Mouse (Mus musculus) left cerebral cortex, adult 8-10 months (tissue): ENCODE measurements around the gene Olfr1361. TPM values are rescaled to one million over a fixed set of nuclear protein-coding genes. Genes with fewer than 3 reads are reported as not detected.

ENCODE experiments used
- DNase-seq, 2 experiments: peaks; one replicate each; pipeline ENCODE4 v3.0.0; 2022; ENCODE audit warnings: low spot score in 2 of 2
- total RNA-seq, 4 experiments: library from RNA; stranded (reverse); gene quantifications; 2 replicates each; pipeline ENCODE4 v1.2.4; 2022

Olfr1361 gene
- total RNA-seq: not detected

DNA sequence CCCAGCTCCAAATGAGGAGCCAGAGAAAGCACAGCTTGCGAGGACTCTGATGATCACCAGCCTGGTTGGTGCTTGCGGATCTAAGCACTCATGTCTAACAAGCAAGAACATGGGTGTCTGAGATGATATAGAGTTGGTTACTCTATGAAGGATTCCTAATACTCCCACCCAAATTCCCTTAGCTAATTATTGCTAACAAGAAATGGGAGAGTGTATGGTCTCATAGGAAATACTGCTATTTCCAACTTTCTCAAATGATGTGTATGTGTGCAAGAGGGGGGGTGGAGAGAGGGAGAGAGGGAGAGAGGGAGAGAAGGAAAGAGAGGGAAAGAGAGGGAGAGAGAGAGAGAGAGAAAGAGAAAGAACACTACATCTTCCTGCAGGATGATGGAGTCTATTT is at the start of gene Olfr1361:
Olfr1361 (minus strand) TSS at position 101 of the 400 bp plus-strand sequence.
- no peak for DNase-seq

DNA sequence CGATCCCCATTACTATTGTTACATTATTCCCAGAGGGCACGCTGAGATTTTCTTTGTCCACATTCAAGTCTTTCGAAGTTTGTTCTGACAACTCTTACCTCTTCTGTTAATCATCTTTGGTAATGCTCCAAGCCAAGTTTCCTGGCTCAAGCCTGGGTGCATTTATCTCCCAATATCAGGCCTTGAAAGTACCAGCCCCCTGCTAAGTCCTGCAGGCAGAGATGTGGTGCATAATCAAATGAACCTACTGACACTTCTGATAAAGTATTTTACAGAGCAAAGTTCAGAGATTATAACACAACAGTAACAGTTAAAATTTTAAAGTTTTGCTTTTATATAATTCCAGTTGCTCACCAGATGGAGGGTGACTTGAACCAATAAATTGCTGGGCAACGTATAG is 48.5 kb upstream of the Olfr1361 start:
- no peak for DNase-seq

DNA sequence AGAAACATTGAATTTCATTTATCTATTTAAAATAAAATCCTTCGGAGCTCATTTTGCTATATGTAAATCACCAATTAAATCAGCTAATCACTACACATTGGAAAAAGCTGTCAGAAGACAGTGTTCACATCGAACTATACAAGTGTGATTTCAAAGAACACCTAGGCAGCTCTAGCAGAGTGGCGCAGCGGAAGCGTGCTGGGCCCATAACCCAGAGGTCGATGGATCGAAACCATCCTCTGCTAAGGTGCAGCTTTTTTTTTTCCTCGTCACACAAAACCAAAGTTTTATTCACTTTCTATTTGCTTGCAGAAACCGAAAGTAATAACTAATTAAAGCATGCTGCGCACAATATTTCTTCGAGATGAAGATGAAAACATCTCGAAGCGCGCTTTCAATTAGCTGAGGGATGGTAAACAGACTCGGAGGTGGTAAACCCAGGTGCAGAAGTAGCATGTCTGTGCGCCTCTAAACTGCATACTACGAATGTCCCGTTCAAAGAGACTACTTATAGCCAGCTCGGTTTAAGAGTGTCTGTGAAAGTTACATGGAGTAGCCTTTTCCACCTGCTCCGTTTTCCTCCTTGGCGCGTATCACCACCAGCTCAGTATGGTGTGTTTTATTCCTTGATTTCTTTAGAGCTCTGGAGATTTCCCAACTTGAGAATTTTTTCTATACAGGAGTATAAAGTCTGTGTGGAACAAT is 47.8 kb upstream of the Olfr1361 start:
- DNase-seq: peak; percentile 52 to 89

DNA sequence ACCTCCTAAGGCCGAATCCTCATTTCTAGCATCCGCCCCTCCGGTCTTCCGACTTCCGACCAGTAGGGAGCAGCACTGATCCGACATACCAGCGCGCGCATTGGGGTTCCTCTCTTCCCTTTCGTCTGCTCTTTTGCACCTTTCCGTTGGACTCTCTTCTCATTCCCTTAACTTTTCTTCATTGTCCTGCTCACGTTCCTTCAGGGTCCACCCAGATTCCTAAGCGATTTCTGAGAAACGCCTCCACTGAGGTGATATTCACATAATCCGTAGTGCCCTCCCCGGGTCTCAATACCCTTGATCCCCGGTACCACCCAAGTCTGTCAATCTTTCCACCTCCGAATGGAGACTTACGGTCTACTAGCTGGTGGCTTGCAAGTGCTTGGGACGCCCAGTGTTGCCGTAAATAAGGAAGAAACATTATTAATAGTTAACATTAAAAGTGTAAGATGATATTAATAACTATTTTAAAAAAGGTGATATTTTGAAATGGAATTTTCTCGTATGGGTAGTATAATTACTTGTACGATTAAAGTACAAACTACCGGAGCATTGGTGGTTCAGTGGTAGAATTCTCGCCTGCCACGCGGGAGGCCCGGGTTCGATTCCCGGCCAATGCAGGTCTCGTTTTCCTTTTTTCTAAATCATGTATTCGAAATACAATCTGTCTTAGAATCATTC is 47.0 kb upstream of the Olfr1361 start:
- DNase-seq: peak; percentile 72 to 85

DNA sequence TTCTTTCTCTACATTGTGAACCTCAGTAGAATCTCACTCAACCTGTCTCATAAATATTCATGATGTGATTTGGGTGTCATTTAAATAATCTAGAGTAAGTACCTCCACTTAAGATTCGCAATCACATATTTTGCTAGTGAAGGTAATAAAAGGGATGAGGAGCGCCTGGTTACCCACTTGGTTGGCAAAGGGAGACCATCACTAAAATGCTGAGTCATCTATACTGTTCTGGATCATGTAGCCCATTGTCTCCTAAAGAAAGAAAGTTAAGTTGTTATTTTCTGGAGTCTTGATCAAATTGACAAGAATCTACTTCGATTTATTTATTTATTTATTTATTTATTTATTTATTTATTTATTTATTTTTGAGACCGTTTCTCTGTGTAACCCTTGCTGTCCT is 43.5 kb upstream of the Olfr1361 start:
- DNase-seq: no peak

DNA sequence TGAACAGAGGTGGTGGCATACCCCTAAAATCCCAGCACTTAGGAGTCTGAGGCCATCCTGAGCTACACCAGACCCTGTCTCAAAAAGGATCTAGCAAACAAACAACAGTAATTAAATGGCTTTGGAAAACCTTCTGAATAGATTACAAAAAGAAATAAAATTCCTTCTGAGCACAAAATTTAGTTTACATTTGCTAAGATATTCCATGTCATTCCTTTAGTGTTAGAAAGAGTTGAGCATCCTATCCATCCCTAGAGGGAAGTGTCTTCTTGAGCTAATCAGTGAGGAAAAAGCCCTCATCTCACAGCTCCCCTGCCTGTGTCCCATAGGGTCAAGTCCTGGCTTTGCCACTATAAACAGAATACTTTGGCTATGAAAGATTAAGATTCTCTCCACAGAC is 34.6 kb upstream of the Olfr1361 start, which contains the start of gene Olfr1359:
Olfr1359 (plus strand) TSS at position 301 of the 400 bp plus-strand sequence.
- DNase-seq: no peak

DNA sequence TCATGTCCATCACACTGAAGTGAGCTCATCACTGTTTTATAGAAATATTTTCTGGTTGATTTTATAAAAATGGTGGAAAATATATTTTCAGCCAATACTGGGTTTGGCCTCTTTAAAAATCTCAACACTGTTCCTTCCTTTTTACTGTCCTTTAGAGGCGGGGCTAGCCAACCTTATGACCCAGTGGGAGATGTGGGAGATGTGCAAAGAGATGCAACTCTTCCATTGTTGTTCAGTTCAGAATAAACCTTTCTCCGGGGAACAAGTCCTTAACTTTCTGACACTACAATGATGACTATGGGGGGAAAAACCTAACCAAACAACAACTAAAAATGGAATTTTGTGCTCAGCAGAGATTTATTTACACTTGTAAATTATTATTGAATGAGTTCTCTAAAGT is 14.1 kb upstream of the Olfr1361 start, which contains the start of gene Olfr1360:
Olfr1360 (minus strand) TSS at position 101 of the 400 bp plus-strand sequence.
- DNase-seq: no peak

DNA sequence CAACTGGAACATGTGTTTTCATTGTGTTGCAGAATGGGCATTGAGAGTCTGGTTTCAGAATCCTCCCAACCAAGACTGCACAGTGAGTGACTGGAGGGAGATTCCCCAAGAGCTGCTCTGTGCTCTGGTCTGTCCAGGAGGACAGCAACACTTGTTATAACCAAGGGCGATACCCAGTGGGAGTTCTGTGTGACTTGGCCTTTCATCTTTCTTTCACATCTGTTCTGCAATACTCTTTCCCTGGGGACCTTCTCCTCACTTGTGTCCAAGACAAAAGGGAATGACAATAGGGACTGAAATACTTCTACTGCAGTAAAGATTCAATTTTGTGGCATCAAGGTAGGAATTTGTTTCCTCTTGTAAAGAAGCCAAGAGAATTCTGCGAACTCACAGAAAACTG is 20.8 kb downstream of the Olfr1361 start, which contains the start of gene Olfr11:
Olfr11 (minus strand) TSS at position 101 of the 400 bp plus-strand sequence.
- no peak for DNase-seq

DNA sequence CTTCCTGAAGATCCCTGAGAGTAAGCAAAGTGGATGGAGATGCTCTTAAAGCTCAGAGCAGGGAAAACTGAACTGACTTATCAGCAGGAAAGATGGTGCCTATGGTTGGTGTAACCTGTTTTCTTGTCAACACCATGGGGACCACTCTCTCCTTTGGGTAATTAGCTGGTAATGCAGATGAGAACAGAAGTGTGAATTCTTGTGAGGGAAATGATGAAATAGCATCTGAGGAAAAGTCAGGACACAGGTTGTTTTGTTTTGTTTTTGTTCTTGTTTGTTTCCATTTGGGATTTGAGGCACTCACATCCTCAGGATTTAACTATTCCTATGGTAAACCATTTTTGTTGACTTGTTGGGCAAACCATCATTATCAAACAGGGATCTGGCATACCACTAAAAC is 49.3 kb downstream of the Olfr1361 start, which contains the start of gene Olfr1362:
Olfr1362 (minus strand) TSS at position 101 of the 400 bp plus-strand sequence.
- no peak for DNase-seq

Other genes starting within 250 kb of the Olfr1361 start
- gene Pgbd1, start 222.3 kb downstream of the Olfr1361 start, total RNA-seq: 1 to 10 TPM; 1.4 to 1.9 (median 1.6) TPM
- gene Zscan26, start 209.7 kb downstream of the Olfr1361 start, total RNA-seq: 10 to 100 TPM; 52.1 to 59.4 (median 55.5) TPM
- gene Nkapl, start 194.9 kb downstream of the Olfr1361 start, total RNA-seq: 1 to 10 TPM in 2 of 4 experiments, under 1 TPM in 2; 0.59 to 1.5 (median 0.84) TPM
- gene Zkscan4, start 184.5 kb downstream of the Olfr1361 start, total RNA-seq: 1 to 10 TPM; 5.1 to 6.2 (median 5.8) TPM
- not detected for gene Gm10065, start 183.9 kb downstream of the Olfr1361 start, total RNA-seq
- 10 to 100 TPM; 15.4 to 22.7 (median 19.3) TPM for gene AK157302, start 168.2 kb downstream of the Olfr1361 start, total RNA-seq
- 10 to 100 TPM; 39.0 to 60.7 (median 52.2) TPM for gene Gm11273, start 162.0 kb downstream of the Olfr1361 start, total RNA-seq
- gene Zkscan8, start 132.3 kb downstream of the Olfr1361 start, total RNA-seq: 10 to 100 TPM; 16.2 to 16.5 (median 16.3) TPM
- not detected for gene Olfr1366, start 120.6 kb downstream of the Olfr1361 start, total RNA-seq
- not detected for gene Olfr1535, start 103.5 kb downstream of the Olfr1361 start, total RNA-seq
- not detected for gene Olfr1364, start 81.6 kb downstream of the Olfr1361 start, total RNA-seq
- not detected for gene Olfr1362, start 49.4 kb downstream of the Olfr1361 start, total RNA-seq
- gene Olfr11, start 20.9 kb downstream of the Olfr1361 start, total RNA-seq: not detected
- gene Olfr1360, start 14.0 kb upstream of the Olfr1361 start, total RNA-seq: not detected
- gene Olfr1359, start 34.7 kb upstream of the Olfr1361 start, total RNA-seq: not detected
- 10 to 100 TPM; 16.0 to 30.4 (median 22.3) TPM for gene Hist1h2bl, start 52.8 kb upstream of the Olfr1361 start, total RNA-seq
- 10 to 100 TPM in 3 of 4 experiments, not detected in 1; 16.4 to 24.8 (median 22.3) TPM for gene Hist1h2ai, start 53.0 kb upstream of the Olfr1361 start, total RNA-seq
- 10 to 100 TPM; 40.8 to 60.6 (median 44.2) TPM for gene Hist1h3h, start 54.3 kb upstream of the Olfr1361 start, total RNA-seq
- 1 to 10 TPM; 2.5 to 5.9 (median 4.5) TPM for gene Hist1h2bm, start 58.7 kb upstream of the Olfr1361 start, total RNA-seq
- gene Hist1h4j, start 71.7 kb upstream of the Olfr1361 start, total RNA-seq: 10 to 100 TPM; 18.4 to 23.9 (median 19.2) TPM
- gene Hist1h4k, start 87.1 kb upstream of the Olfr1361 start, total RNA-seq: 100 to 1,000 TPM; 294 to 349 (median 343) TPM
- 10 to 100 TPM in 3 of 4 experiments, 1 to 10 TPM in 1; 9.6 to 16.7 (median 11.1) TPM for gene Hist1h2ak, start 90.4 kb upstream of the Olfr1361 start, total RNA-seq
- gene Hist1h2bn, start 90.7 kb upstream of the Olfr1361 start, total RNA-seq: 10 to 100 TPM in 3 of 4 experiments, 1 to 10 TPM in 1; 1.6 to 11.3 (median 10.8) TPM
- 10 to 100 TPM in 2 of 4 experiments, 1 to 10 TPM in 2; 7.2 to 11.0 (median 10.2) TPM for gene Hist1h1b, start 117.2 kb upstream of the Olfr1361 start, total RNA-seq
- 10 to 100 TPM; 44.4 to 70.8 (median 54.9) TPM for gene Hist1h3i, start 120.0 kb upstream of the Olfr1361 start, total RNA-seq
- gene Hist1h2an, start 123.8 kb upstream of the Olfr1361 start, total RNA-seq: 1 to 10 TPM in 2 of 4 experiments, not detected in 2; 2.9 to 4.0 TPM
- 10 to 100 TPM in 1 of 4 experiments, 1 to 10 TPM in 3; 6.0 to 11.4 (median 8.5) TPM for gene Hist1h2bp, start 124.1 kb upstream of the Olfr1361 start, total RNA-seq
- 10 to 100 TPM; 26.3 to 44.6 (median 31.8) TPM for gene Hist1h2bq, start 146.8 kb upstream of the Olfr1361 start, total RNA-seq
- 10 to 100 TPM in 3 of 4 experiments, not detected in 1; 14.7 to 30.0 (median 20.1) TPM for gene Hist1h2ao, start 147.1 kb upstream of the Olfr1361 start, total RNA-seq
- gene Hist1h4m, start 148.4 kb upstream of the Olfr1361 start, total RNA-seq: 100 to 1,000 TPM; 177 to 265 (median 220) TPM
- gene Hist1h4n, start 168.8 kb upstream of the Olfr1361 start, total RNA-seq: 10 to 100 TPM; 31.1 to 87.2 (median 44.3) TPM
- 10 to 100 TPM in 2 of 4 experiments, 1 to 10 TPM in 1, not detected in 1; 7.5 to 39.9 (median 17.1) TPM for gene Hist1h2ap, start 170.1 kb upstream of the Olfr1361 start, total RNA-seq
- gene Hist1h2br, start 170.4 kb upstream of the Olfr1361 start, total RNA-seq: 10 to 100 TPM; 26.6 to 43.8 (median 31.6) TPM